Mouse (Mus musculus) heart, embryonic 16.5 days (tissue): ENCODE measurements around the gene Ctrc. TPM values are rescaled to one million over a fixed set of nuclear protein-coding genes. Genes with fewer than 3 reads are reported as not detected.

Source experiments
- ATAC-seq: fragments of 200-750 bp; cut with Nextera tagmentation; replicated peaks from 2 replicates; pipeline ENCODE4 v1.8.0; 2017; ENCODE audit warnings: moderate number of reproducible peaks; ENCODE audit not compliant: insufficient read depth, low FRiP score; ENCODE audit errors: extremely low read depth
- H3K27ac ChIP-seq: fragments of 300-500 bp; sonication (generic); 2 replicates; pipeline ENCODE4 v1.5.1; 2014; ENCODE audit warnings: mild to moderate bottlenecking, low read length, control low read depth, moderate library complexity
- H3K27me3 ChIP-seq: fragments of 300-500 bp; sonication (generic); 2 replicates; pipeline ENCODE4 v1.6.1; 2014; ENCODE audit warnings: low read length, mixed read lengths; ENCODE audit not compliant: control insufficient read depth, insufficient read depth
- H3K36me3 ChIP-seq: fragments of 300-500 bp; sonication (generic); 2 replicates; pipeline ENCODE4 v1.6.1; 2014; ENCODE audit not compliant: control insufficient read depth, insufficient read depth
- H3K4me1 ChIP-seq: fragments of 300-500 bp; sonication (generic); 2 replicates; pipeline ENCODE4 v1.6.1; 2014; ENCODE audit warnings: low read length, mixed read lengths; ENCODE audit not compliant: control insufficient read depth, insufficient read depth
- H3K4me2 ChIP-seq: fragments of 300-500 bp; sonication (generic); 2 replicates; pipeline ENCODE4 v1.6.1; 2014; ENCODE audit warnings: low read depth, mild to moderate bottlenecking, control low read depth, low read length
- H3K4me3 ChIP-seq: fragments of 300-500 bp; sonication (generic); 2 replicates; pipeline ENCODE4 v1.5.1; 2014; ENCODE audit warnings: mild to moderate bottlenecking, control low read depth, low read length
- H3K9ac ChIP-seq: fragments of 300-500 bp; sonication (generic); 2 replicates; pipeline ENCODE4 v1.6.1; 2014; ENCODE audit warnings: low read length, control low read depth
- H3K9me3 ChIP-seq: fragments of 300-500 bp; sonication (generic); replicated peaks from 2 replicates; pipeline ENCODE4 v1.6.1; 2016; ENCODE audit warnings: low read length; ENCODE audit not compliant: control insufficient read depth
- WGBS: fragments of 180-500 bp; shearing (Covaris S2); extraction: QIAGEN DNeasy Blood & Tissue Kit; methylation state at CpG from one replicate; pipeline ENCODE4 v1.1.7; 2014; 5-methylcytosine and 5-hydroxymethylcytosine counted together
- polyA plus RNA-seq: library from polyadenylated mRNA; unstranded; fragments of >200 nt; fragmentation: Nextera tagmentation; extraction: Ambion mirVana; gene quantifications from 2 replicates; pipeline ENCODE4 v1.2.1, GENCODE M21; 2015

Ctrc gene
- polyA plus RNA-seq, 1 experiment from 2014 or later: not detected

DNA sequence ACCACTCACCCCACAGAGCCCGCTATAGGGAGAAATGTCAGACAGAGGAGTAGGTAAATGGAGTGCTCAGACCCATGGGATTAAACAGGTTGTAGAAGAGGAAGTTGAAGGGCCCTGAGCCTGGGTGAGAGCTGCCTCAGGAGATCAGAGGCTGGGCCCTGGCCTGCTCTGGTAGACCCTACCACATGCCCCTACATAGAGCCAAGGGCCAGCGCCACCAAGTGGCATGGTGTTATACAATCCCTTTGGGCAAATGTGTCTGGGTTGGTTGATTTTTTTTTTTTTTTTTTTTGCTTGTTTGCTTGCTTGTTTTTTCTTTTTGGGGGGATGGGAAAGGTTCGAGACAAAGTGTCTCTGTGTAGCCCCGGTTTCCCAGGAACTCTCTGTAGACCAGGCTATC is 42.1 kb downstream of the Ctrc start:
- Histone ChIP-seq H3K9ac (no peak overlapping the region), H3K36me3 (peaks cover 19% of the 10 kb centered on the region), H3K27ac (no peak overlapping the region), H3K9me3 (no peaks in the 10 kb centered on the region), H3K27me3 (no peaks in the 10 kb centered on the region), H3K4me1 (no peaks in the 10 kb centered on the region), H3K4me3 (no peak overlapping the region), H3K4me2 (no peak overlapping the region)
- no peak for ATAC-seq
- 83% methylated on average over 4 of the region's 4 CpGs for WGBS

DNA sequence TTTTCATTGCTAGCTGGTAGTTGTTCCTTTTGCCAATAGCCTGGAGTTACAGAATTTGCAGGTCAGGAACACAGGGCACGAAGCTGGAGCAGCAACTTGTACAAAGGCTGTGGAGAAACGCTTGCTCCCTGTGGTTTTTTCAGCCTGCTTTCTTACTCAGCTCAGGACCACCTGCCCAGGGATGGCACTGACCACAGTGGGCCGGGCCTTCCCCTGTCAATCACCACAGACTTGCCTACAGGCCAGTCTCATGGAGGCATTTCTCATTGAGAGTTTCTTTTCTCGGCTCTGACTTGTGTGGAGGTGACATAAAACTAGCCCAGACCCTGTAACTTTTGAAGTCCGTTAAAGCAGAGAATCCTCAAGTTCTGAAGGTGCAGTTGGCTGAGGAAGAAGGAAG is 48.6 kb downstream of the Ctrc start:
- no peak overlapping the region for H3K4me3 ChIP-seq
- H3K27me3 ChIP-seq: no peaks in the 10 kb centered on the region
- no peaks in the 10 kb centered on the region for H3K9me3 ChIP-seq
- no peak overlapping the region for H3K27ac ChIP-seq
- no peak for ATAC-seq
- WGBS: 86% methylated on average over 5 of the region's 5 CpGs
- H3K4me1 ChIP-seq: peaks cover 14% of the 10 kb centered on the region
- peaks cover 3% of the 10 kb centered on the region for H3K36me3 ChIP-seq
- no peak overlapping the region for H3K4me2 ChIP-seq
- no peak overlapping the region for H3K9ac ChIP-seq

DNA sequence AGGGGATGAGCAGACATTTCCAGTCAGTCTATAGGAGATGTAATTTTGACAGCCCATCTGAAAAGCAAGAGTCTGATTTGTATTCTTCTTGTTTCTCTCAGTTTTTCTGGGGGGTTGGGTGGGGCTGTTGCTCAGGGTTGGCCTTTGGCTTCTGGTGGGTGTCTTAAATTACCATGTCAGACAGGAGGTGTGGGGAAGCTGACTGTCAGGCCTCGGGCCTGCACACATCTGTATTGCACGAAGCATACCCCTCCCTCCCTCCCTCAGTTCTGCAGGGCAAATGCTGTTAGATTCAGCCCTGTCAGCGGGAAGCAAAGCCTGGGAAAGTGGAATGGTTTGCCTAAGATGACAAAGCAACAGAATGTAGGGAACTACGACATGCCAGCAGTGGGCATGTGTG is 49.2 kb downstream of the Ctrc start:
- Histone ChIP-seq H3K9ac (no peak overlapping the region), H3K4me3 (no peak overlapping the region), H3K4me1 (peaks cover 14% of the 10 kb centered on the region), H3K36me3 (peaks cover 3% of the 10 kb centered on the region), H3K27me3 (no peaks in the 10 kb centered on the region), H3K4me2 (no peak overlapping the region), H3K9me3 (no peaks in the 10 kb centered on the region), H3K27ac (no peak overlapping the region)
- WGBS: 80% methylated on average over 4 of the region's 4 CpGs
- no peak for ATAC-seq

DNA sequence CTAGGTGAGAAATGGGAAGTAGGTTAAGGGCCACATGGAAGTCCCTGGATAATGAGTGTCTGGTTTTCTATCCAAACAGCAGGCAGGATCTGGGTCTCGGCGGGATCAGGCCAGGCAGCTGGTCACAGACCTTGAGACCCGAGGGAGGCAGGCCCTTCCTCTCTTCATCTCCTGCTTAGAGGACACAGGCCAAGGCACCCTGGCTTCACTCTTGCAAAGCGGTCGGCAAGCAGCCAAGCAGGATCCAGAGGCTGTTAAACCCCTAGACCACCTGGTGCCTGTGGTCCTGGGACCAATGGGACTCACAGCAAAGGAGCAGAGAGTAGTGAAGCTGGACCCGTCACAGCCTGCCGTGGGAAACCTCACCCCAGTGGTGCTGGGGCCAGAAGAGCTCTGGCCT is 49.8 kb downstream of the Ctrc start:
- Histone ChIP-seq H3K4me3 (no peak overlapping the region), H3K4me2 (no peak overlapping the region), H3K27ac (no peak overlapping the region), H3K27me3 (no peaks in the 10 kb centered on the region), H3K4me1 (peaks cover 14% of the 10 kb centered on the region), H3K9ac (peak overlapping the region; percentile 25; the same call in 1 of the 2 replicates), H3K36me3 (peaks cover 3% of the 10 kb centered on the region), H3K9me3 (no peaks in the 10 kb centered on the region)
- 88% methylated on average over 7 of the region's 7 CpGs for WGBS
- no peak for ATAC-seq

DNA sequence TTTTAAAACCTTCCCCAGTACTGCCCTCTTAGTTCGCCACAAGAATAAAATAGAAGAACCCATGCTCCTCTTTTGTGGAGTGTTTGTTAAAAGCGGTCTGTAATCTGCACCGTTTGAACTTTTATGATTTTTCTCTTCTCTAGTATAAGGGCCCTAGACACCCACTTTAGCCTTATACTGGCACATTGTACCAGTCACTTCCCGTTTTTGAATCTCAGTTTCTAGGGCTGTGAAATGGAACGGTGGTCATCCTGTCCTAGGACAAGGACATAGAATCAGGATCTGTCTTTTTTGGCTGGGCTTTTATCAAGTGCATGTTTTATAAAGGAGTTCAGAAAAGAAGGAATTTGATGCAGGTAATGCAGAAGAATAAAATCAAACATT is 52.0 kb downstream of the Ctrc start:
- peak overlapping the region; percentile 77 for H3K4me2 ChIP-seq
- H3K36me3 ChIP-seq: peaks cover 3% of the 10 kb centered on the region
- H3K27ac ChIP-seq: peak overlapping the region; percentile 96
- H3K4me3 ChIP-seq: peak overlapping the region; percentile 84
- no peaks in the 10 kb centered on the region for H3K27me3 ChIP-seq
- H3K4me1 ChIP-seq: peaks cover 20% of the 10 kb centered on the region
- WGBS: 5% methylated on average over 5 of the region's 5 CpGs
- peak overlapping the region; percentile 86 for H3K9ac ChIP-seq
- ATAC-seq: no peak
- H3K9me3 ChIP-seq: no peaks in the 10 kb centered on the region

DNA sequence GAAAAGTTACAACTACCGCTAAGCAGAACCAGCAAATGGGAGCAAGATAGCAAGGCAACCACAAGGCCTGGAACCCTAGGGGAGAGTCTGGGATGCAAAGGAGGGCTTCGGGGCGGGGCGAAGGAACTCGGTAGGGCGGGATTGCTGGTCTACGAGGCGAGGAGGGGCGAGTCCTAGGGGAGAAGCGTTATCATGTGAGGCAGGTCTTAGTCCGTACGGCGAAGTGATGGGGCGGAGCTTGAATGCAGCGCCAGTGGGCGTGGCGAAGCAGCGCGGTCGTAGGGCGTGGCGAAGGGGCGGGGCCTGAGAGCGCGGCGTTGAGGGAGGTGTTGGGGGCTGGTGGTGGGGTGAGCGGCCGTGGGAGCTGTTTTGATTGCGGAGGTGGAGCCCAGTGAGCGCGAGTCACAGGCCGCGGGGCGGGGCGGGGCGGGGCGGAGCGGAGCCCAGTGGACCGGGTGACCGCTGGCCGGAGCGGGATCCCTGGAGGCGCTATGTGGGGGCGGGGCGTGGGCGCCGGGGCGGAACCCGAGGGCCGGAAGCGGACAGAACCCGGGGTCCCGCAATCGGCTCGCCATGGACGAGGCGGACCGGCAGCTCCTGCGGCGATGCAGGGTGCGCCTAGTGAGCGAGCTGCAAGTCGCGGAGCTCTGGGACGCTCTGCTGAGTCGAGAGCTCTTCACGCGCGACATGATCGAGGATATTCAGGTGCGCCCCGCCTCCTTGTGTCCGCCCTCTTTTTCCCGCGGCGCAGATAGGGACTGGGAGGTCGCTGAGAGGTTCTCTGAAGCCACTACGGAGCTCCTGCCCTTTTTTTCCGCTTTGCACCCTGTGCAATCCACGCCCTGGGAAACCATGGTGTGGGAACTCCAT is 52.6 kb downstream of the Ctrc start, which contains the start of gene Casp9:
TSS of gene Casp9 (plus strand) at position 331 of the 870 bp plus-strand sequence.
- Histone ChIP-seq H3K4me1 (peaks cover 20% of the 10 kb centered on the region), H3K4me3 (peak within 1 kb of the TSS; percentile 84), H3K9me3 (no peaks in the 10 kb centered on the region), H3K27me3 (no peaks in the 10 kb centered on the region), H3K4me2 (peak within 1 kb of the TSS; percentile 77), H3K36me3 (peaks cover 5% of the 10 kb centered on the region), H3K9ac (peak within 1 kb of the TSS; percentile 86), H3K27ac (peak within 1 kb of the TSS; percentile 96)
- peak; percentile 86 for ATAC-seq
- under 1% methylated on average over 68 of the region's 80 CpGs for WGBS

DNA sequence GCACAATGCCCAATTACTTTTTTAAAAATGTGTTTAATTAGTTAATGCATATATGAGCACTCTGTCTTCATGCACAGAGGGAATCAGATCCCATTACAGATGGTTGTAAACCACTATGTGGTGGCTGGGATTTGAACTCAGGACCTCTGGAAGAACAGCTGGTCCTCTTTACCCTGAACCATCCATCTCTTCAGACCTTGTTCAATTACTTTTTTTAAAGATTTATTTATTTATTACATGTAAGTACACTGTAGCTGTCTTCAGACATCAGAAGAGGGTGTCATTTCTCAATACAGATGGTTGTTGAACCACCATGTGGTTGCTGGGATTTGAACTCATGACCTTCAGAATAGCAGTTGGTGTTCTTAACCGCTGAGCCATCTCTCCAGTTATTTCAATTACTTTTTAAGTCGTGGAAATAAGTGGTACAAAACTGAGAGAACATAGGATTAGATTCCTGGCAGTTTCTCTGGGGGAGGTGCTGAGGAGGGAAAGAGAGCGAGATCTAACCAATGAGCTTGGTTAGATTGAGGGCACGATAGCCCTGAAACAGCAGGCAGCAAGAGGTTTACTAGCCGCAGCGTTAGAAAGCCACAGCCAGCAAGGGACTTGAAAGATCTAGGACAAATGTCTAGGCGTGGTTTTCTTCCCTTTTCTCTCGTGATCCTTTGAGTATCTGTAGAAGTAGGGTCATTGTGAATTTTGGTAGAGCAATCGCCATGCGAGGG is 53.4 kb downstream of the Ctrc start:
- H3K36me3 ChIP-seq: peaks cover 8% of the 10 kb centered on the region
- no peaks in the 10 kb centered on the region for H3K9me3 ChIP-seq
- ATAC-seq: no peak
- H3K9ac ChIP-seq: peak overlapping the region; percentile 86
- H3K4me2 ChIP-seq: peak overlapping the region; percentile 77
- 12% methylated on average over 10 of the region's 10 CpGs for WGBS
- no peaks in the 10 kb centered on the region for H3K27me3 ChIP-seq
- H3K27ac ChIP-seq: peak overlapping the region; percentile 96
- peaks cover 20% of the 10 kb centered on the region for H3K4me1 ChIP-seq
- H3K4me3 ChIP-seq: peak overlapping the region; percentile 84

DNA sequence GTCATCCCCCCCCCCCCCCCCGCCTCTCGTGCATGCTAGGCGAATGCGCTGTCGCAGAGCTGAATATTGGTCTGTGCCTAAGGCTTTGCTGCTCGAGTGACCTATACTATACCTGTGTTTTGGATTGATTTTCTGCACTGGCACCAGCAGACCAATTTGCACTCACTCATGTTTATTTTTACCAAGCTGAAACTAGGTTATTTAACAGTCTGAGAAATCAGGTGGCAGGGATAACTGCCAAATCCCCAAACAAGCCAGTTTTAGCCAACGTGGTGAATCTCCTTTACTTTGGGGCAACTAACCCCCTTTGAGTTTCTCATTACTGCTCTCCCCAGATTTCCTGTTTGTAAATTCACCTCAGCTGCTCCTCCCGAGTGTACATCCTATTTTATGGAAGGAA is 54.2 kb downstream of the Ctrc start:
- Histone ChIP-seq H3K27me3 (no peaks in the 10 kb centered on the region), H3K4me2 (no peak overlapping the region), H3K36me3 (peaks cover 8% of the 10 kb centered on the region), H3K27ac (no peak overlapping the region), H3K9ac (no peak overlapping the region), H3K4me3 (no peak overlapping the region), H3K4me1 (peaks cover 20% of the 10 kb centered on the region), H3K9me3 (no peaks in the 10 kb centered on the region)
- no peak for ATAC-seq
- 80% methylated on average over 8 of the region's 8 CpGs for WGBS

DNA sequence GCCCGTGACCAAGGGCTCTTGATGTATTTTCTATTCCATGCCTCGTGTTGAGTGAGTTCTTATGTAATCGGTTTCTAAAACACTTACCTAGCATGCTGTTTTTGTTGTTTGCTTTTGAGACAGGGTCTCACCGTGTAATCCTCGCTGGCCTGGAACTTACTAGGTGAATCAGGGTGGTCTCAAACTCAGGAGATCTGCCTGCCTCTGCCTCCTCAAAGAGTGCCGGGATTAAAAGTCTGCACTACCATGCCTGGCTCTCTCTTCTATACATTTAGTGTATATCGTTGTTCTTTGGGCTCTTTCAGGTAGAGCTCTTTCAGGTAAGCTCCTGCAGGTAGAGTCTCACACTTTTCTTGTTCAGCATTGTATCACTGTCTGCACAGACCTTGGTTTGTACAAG is 54.7 kb downstream of the Ctrc start:
- H3K4me3 ChIP-seq: no peak overlapping the region
- peaks cover 5% of the 10 kb centered on the region for H3K36me3 ChIP-seq
- H3K9ac ChIP-seq: no peak overlapping the region
- no peak overlapping the region for H3K27ac ChIP-seq
- no peaks in the 10 kb centered on the region for H3K9me3 ChIP-seq
- no peak for ATAC-seq
- 86% methylated on average over 7 of the region's 7 CpGs for WGBS
- H3K4me2 ChIP-seq: no peak overlapping the region; the same call in 1 of the 2 replicates
- no peaks in the 10 kb centered on the region for H3K27me3 ChIP-seq
- peaks cover 20% of the 10 kb centered on the region for H3K4me1 ChIP-seq
